Mouse (Mus musculus) limb, embryonic 11.5 days (tissue): ENCODE data around the gene Vgf. TPM values are rescaled to one million over a fixed set of nuclear protein-coding genes. Genes with fewer than 3 reads are reported as not detected.

Experiments used
- ATAC-seq: fragments of 200-750 bp; cut with Nextera tagmentation; 2 replicates; pipeline ENCODE4 v1.8.0; 2017; ENCODE audit warnings: low read depth; ENCODE audit not compliant: insufficient number of reproducible peaks, low FRiP score, low TSS enrichment
- DNase-seq: peaks from one replicate; pipeline ENCODE4 v3.0.0-alpha.2; 2015; ENCODE audit warnings: low spot score
- H3K27ac ChIP-seq: fragments of 300-500 bp; sonication (generic); replicated peaks from 2 replicates; pipeline ENCODE4 v1.5.1; 2014; ENCODE audit warnings: low read depth, mild to moderate bottlenecking, low read length
- H3K27me3 ChIP-seq: fragments of 300-500 bp; sonication (generic); 2 replicates; pipeline ENCODE4 v1.6.1; 2014; ENCODE audit warnings: mild to moderate bottlenecking, low read length, mixed read lengths; ENCODE audit not compliant: control insufficient read depth, insufficient read depth
- H3K36me3 ChIP-seq: fragments of 300-500 bp; sonication (generic); 2 replicates; pipeline ENCODE4 v1.6.1; 2014; ENCODE audit warnings: mild to moderate bottlenecking, low read length, moderate library complexity, mixed read lengths; ENCODE audit not compliant: control insufficient read depth, insufficient read depth
- H3K4me1 ChIP-seq: fragments of 300-500 bp; sonication (generic); 2 replicates; pipeline ENCODE4 v1.6.1; 2014; ENCODE audit warnings: low read length, mixed read lengths; ENCODE audit not compliant: control insufficient read depth, insufficient read depth
- H3K4me2 ChIP-seq: fragments of 300-500 bp; sonication (generic); 2 replicates; pipeline ENCODE4 v1.6.1; 2014; ENCODE audit warnings: low read depth, mild to moderate bottlenecking, moderate library complexity; ENCODE audit not compliant: severe bottlenecking
- H3K4me3 ChIP-seq: fragments of 300-500 bp; sonication (generic); 2 replicates; pipeline ENCODE4 v1.5.1; 2014; ENCODE audit warnings: low read depth, low read length
- H3K9ac ChIP-seq: fragments of 300-500 bp; sonication (generic); 2 replicates; pipeline ENCODE4 v1.6.1; 2014; ENCODE audit warnings: mild to moderate bottlenecking, low read length
- H3K9me3 ChIP-seq: fragments of 300-500 bp; sonication (generic); 2 replicates; pipeline ENCODE4 v1.6.1; 2016; ENCODE audit warnings: low read length; ENCODE audit not compliant: control insufficient read depth
- WGBS: fragments of 180-500 bp; shearing (Covaris S2); extraction: QIAGEN DNeasy Blood & Tissue Kit; methylation state at CpG from one replicate; pipeline ENCODE4 v1.1.7; 2014; 5-methylcytosine and 5-hydroxymethylcytosine counted together
- polyA plus RNA-seq: library from polyadenylated mRNA; unstranded; fragments of >200 nt; fragmentation: Nextera tagmentation; extraction: Ambion mirVana; gene quantifications from 2 replicates; pipeline ENCODE4 v1.2.1, GENCODE M21; 2014

The Vgf gene
- polyA plus RNA-seq, 1 experiment from 2014 or later, result not detected

DNA sequence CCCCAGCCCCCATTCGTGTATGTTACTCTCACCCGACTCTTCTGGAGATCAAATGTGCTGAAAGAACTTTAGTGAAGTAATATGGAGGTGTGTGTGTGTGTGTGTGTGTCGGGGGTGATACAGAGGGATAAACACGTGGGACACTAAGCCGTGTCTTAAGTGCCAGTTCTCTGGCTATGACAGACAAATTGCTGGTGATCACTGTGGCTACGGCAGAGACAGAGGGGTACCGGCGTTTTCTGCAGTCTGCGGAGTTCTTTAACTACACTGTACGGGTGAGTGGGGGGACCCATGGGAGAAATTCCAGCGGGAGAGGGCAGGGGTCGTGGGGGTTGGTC is 38.3 kb upstream of the Vgf start, which contains the start of gene Znhit1:
TSS of gene Znhit1 (minus strand) at position 88 of the 338 bp plus-strand sequence.
- H3K27ac ChIP-seq, result peak within 1 kb of the TSS; percentile 97
- DNase-seq (no peak), ATAC-seq (no peak)
- H3K4me3 ChIP-seq, result peak within 1 kb of the TSS; percentile 91
- no peaks in the 10 kb centered on the region for H3K9me3 ChIP-seq
- H3K36me3 ChIP-seq, result peaks cover 22% of the 10 kb centered on the region
- peaks cover 10% of the 10 kb centered on the region; the same call in 1 of the 2 replicates for H3K4me1 ChIP-seq
- no peaks in the 10 kb centered on the region for H3K27me3 ChIP-seq
- whole genome bisulfite sequencing, result 11% methylated on average over 12 of the region's 12 CpGs
- H3K4me2 ChIP-seq, result peak within 1 kb of the TSS; percentile 79
- peak within 1 kb of the TSS; percentile 92 for H3K9ac ChIP-seq

DNA sequence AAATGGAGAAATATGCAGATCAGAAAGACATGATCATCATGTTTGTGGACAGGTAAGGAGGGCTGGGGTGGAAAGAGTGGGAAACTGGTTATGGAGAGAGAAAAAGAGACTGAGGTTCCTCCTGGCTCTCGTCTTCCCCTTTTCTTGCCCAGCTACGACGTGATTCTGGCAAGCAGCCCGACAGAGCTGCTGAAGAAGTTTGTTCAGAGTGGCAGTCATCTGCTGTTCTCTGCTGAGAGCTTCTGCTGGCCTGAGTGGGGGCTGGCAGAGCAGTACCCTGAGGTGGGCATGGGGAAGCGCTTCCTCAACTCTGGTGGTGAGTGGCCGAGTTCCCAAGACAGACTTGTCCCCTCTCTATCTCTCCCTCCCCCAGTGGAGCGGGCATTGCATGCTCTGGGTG is 37.8 kb upstream of the Vgf start:
- peaks cover 27% of the 10 kb centered on the region for H3K36me3 ChIP-seq
- no peaks in the 10 kb centered on the region for H3K9me3 ChIP-seq
- no peak overlapping the region for H3K27ac ChIP-seq
- DNase-seq, result no peak
- H3K4me2 ChIP-seq, result peak overlapping the region; percentile 79
- 84% methylated on average over 7 of the region's 7 CpGs for WGBS
- ATAC-seq, result no peak
- no peaks in the 10 kb centered on the region for H3K27me3 ChIP-seq
- peak overlapping the region; percentile 91 for H3K4me3 ChIP-seq
- H3K4me1 ChIP-seq, result peaks cover 10% of the 10 kb centered on the region; the same call in 1 of the 2 replicates
- H3K9ac ChIP-seq, result peak overlapping the region; percentile 92

DNA sequence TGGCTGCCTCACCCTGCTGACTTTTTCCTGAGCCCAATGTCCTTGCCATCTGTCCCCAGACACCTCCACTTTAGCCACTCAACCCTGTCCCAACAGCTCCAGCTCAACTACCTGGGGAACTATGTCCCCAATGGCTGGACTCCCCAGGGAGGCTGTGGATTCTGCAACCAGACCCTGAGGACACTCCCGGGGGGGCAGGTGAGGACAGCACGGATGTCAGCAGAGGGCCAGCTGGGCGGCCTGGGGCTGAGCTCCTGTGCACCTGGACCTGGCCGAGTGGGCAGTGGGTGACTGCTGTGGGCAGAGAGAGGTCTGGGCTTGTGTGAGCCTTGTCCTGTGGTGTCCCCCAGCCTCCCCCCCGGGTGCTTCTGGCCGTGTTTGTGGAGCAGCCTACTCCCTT is 36.4 kb upstream of the Vgf start:
- H3K36me3 ChIP-seq, result peaks cover 34% of the 10 kb centered on the region
- ATAC-seq (no peak), DNase-seq (no peak)
- no peak overlapping the region for H3K9ac ChIP-seq
- no peaks in the 10 kb centered on the region for H3K27me3 ChIP-seq
- no peak overlapping the region for H3K4me2 ChIP-seq
- H3K4me1 ChIP-seq, result peaks cover 10% of the 10 kb centered on the region; the same call in 1 of the 2 replicates
- H3K27ac ChIP-seq, result no peak overlapping the region
- 89% methylated on average over 6 of the region's 6 CpGs for WGBS
- H3K4me3 ChIP-seq, result no peak overlapping the region
- no peaks in the 10 kb centered on the region for H3K9me3 ChIP-seq

DNA sequence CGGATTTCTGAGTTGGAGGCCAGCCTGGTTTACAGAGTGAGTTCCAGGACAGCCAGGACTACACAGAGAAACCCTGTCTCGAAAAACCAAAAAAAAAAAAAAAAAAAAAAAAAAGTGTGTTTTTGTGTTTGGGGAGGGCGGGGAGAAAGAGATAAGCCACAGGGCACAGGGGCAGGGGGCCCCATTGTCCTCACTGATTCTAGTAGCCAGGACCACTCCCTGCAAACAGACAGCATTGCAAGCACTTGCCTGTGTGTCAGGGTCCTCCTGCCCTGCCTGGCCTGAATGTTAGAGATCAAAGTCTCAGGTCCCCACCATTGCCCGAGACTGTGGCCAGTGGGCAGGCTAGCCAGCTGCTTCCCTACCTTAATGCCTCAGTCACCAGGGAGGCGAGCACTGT is 26.7 kb upstream of the Vgf start:
- no peak for DNase-seq
- WGBS, result 70% methylated on average over 4 of the region's 5 CpGs
- H3K4me3 ChIP-seq, result no peak overlapping the region

DNA sequence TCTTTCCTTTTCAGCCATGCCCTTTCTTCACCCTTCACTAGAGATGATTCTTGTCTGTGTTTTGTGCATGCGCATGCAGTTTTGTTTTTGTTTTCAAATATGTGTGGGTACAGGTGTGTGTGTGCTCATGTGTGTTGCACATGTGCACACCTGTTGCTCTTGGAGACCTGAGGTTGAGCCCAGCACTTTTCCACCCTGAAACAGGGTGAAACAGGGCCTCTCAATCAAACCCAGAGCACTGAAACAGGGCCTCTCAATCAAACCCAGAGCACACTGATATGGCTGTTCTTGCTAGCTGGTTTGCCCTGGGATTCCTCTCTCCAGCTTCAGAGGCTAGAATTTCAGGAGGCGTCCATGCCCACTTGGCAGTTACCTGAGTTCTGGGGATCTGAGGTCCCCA is 25.6 kb upstream of the Vgf start:
- H3K36me3 ChIP-seq, result 0 out of 2 replicates have a peak, but pooled peaks cover 2% of the 10 kb centered on the region
- DNase-seq (peak; percentile 49), ATAC-seq (no peak)
- no peak overlapping the region for H3K4me2 ChIP-seq
- WGBS, result 87% methylated on average over 2 of the region's 2 CpGs
- no peak overlapping the region for H3K4me3 ChIP-seq
- no peak overlapping the region for H3K27ac ChIP-seq
- no peak overlapping the region for H3K9ac ChIP-seq
- H3K27me3 ChIP-seq, result no peaks in the 10 kb centered on the region
- H3K4me1 ChIP-seq, result 0 out of 2 replicates have a peak, but pooled peaks cover 2% of the 10 kb centered on the region
- H3K9me3 ChIP-seq, result no peaks in the 10 kb centered on the region

More for the DNA sequence above, 26.7 kb upstream of the Vgf start:
- H3K9ac ChIP-seq, result no peak overlapping the region
- H3K4me2 ChIP-seq, result no peak overlapping the region
- no peaks in the 10 kb centered on the region for H3K27me3 ChIP-seq
- H3K4me1 ChIP-seq, result 0 out of 2 replicates have a peak, but pooled peaks cover 2% of the 10 kb centered on the region
- H3K36me3 ChIP-seq, result peaks cover 3% of the 10 kb centered on the region; the same call in 1 of the 2 replicates
- H3K27ac ChIP-seq, result no peak overlapping the region
- H3K9me3 ChIP-seq, result no peaks in the 10 kb centered on the region
- ATAC-seq, result no peak

DNA sequence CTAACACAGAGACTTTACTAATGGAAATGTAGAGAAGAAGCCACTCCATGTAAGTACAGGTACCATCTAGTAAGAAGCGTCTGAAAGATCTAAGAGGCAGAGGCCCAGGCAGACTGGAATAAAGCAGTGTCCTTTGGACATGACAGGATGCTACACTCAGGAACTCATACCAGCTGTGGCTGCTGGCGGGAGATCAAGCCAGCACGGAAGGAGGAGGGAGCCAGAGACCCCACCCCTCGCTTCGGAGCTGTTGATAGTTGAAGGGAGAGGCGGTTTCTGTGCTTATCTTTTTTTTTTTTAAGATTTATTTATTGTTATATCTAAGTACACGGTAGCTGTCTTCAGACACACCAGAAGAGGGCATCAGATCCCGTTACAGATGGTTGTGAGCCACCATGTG is 18.9 kb upstream of the Vgf start:
- H3K36me3 ChIP-seq, result no peaks in the 10 kb centered on the region
- no peak overlapping the region for H3K4me3 ChIP-seq
- no peak overlapping the region for H3K9ac ChIP-seq
- H3K4me2 ChIP-seq, result no peak overlapping the region
- H3K4me1 ChIP-seq, result no peaks in the 10 kb centered on the region
- no peaks in the 10 kb centered on the region for H3K27me3 ChIP-seq
- no peak overlapping the region for H3K27ac ChIP-seq
- WGBS, result 67% methylated on average over 8 of the region's 8 CpGs
- H3K9me3 ChIP-seq, result no peaks in the 10 kb centered on the region
- ATAC-seq (no peak), DNase-seq (no peak)

DNA sequence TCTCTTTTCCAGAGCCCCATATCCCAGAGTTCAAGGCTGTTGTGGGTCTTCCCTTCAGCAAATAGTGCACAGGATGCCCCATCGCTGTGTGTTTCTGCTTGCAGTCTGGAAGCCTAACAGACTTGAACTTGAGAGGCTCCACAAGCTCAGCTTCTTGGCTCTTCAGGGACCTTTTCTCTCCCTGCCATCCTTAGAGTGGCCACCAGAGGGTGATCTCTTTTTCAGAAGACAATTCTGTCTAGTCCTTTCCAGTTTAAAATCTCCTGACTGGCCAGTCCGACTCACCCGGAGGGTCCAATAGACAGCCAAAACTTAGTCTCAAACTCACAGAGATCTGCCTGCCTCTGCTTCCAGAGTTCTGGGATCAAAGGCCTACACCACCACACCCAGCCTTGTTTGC is 16.2 kb upstream of the Vgf start:
- H3K4me1 ChIP-seq, result no peaks in the 10 kb centered on the region
- no peak overlapping the region for H3K4me2 ChIP-seq
- ATAC-seq (no peak), DNase-seq (peak; percentile 62)
- WGBS, result 41% methylated on average over 3 of the region's 3 CpGs
- H3K9me3 ChIP-seq, result no peaks in the 10 kb centered on the region
- no peak overlapping the region for H3K27ac ChIP-seq
- no peaks in the 10 kb centered on the region for H3K27me3 ChIP-seq
- no peak overlapping the region for H3K4me3 ChIP-seq
- no peak overlapping the region for H3K9ac ChIP-seq
- no peaks in the 10 kb centered on the region for H3K36me3 ChIP-seq

DNA sequence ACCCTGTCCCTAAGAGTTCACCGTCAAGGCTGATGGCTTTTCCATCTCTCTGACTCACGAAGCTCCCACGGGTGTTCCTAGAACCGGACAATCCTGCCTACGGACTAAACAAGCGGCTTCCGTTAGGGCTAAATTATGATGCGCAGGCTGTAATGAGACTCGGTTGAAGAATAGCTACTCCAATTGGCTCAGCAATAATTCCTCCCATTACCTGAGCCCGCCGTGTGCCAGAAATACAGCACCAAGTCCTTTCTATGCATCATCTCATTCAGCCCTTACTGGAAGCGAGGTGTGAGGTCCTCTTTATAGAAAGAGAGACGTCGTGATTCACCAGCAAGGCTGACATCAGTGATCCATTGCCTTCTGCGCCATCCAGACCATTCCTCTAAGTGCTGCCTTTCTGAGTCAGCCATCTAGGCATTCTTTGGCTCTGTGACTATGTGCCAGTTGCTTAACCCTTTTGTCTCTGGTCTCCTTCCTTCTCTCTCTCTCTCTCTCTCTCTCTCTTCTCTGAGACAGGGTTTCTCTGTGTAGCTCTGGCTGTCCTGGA is 13.7 kb upstream of the Vgf start:
- H3K27ac ChIP-seq, result no peak overlapping the region
- H3K4me2 ChIP-seq, result no peak overlapping the region
- H3K9ac ChIP-seq, result no peak overlapping the region
- no peaks in the 10 kb centered on the region for H3K36me3 ChIP-seq
- no peak for DNase-seq
- no peak for ATAC-seq
- no peaks in the 10 kb centered on the region for H3K9me3 ChIP-seq
- no peak overlapping the region for H3K4me3 ChIP-seq
- H3K4me1 ChIP-seq, result no peaks in the 10 kb centered on the region
- WGBS, result 78% methylated on average over 15 of the region's 15 CpGs
- no peaks in the 10 kb centered on the region for H3K27me3 ChIP-seq

DNA sequence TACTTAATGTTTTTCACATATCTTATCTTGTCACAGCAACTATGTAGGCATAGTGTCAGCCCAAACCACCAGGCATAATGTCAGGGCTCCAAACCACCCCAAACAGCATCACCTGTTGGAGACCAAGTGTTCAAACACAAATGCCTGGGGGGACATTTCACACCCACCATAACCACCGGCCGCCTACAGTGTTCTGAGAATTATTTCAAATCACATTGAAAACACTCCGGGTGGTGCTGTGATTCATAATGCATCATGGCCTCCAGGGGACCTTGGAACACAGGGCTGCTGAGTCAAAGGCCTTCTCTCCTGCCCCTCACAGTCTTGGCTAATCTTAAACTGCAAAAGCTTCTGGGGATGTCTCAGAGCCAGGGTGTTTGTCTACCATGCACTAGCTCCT is 10.3 kb upstream of the Vgf start:
- ATAC-seq, result no peak
- H3K4me1 ChIP-seq, result no peaks in the 10 kb centered on the region
- H3K4me2 ChIP-seq, result no peak overlapping the region

More for the DNA sequence above, 10.3 kb upstream of the Vgf start:
- no peak overlapping the region for H3K9ac ChIP-seq
- no peak for DNase-seq
- H3K27me3 ChIP-seq, result no peaks in the 10 kb centered on the region
- H3K27ac ChIP-seq, result no peak overlapping the region
- H3K4me3 ChIP-seq, result no peak overlapping the region
- no peaks in the 10 kb centered on the region for H3K36me3 ChIP-seq
- 91% methylated on average over 3 of the region's 3 CpGs for WGBS
- H3K9me3 ChIP-seq, result no peaks in the 10 kb centered on the region
